Mouse (Mus musculus): ENCODE measurements around the gene Olfr608. TPM values are rescaled to one million over a fixed set of nuclear protein-coding genes. Genes with fewer than 3 reads are reported as not detected.

Gene Olfr608
- not detected for polyA plus RNA-seq (2014; fragmentation: Illumina TruSeq; extraction: RNeasy Lipid Tissue Mini Kit (QIAGEN cat#74804); ENCODE audit: insufficient read depth, low read depth, low replicate concordance)

GRCm38 (mm10) chr7:103469577-103469976 is at the start of gene Olfr608:
Gene Olfr608 (plus strand): TSS chr7:103469877.

DNA sequence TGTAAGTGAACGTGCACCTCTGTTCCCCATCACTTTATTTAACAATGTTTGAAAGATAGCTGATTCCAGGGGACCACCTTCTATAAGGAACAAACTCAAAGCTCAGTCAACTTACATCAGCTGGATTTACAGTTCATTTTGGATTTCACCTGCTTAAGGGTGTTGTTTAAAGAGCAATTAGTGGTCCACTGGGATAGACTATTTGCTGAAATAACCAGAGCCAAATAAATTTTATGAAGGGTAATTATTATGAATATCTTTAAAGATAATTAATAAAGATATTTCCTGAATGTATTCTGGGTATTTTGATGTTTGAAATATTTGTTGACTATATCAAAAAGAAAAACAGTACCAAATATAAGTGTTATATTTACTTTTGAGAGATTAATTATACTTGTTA is 24.3 kb upstream of the Olfr608 start, which contains the start of gene Olfr605:
Olfr605 (minus strand) TSS at position 101 of the 400 bp plus-strand sequence.

DNA sequence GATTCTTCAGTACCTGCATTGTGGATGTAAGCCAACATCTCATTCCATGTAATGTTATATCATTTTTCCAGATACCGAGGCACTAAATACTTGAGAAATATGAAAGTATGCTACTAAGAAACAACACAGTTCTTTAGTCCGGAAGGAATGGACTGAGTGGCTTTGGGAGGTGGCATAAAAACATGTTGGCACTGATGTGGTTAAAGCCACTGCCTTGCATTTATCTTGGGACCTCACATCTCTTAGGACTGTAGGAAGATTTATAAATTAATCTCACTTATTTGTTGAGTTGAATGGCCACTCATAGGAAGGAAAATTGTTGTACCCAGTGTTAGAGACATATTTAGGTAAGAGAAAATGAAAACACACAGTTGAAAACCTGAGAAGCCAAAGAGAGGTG is 20.9 kb upstream of the Olfr608 start, which contains the start of gene Olfr606:
Olfr606 (plus strand) TSS at position 301 of the 400 bp plus-strand sequence.

GRCm38 (mm10) chr7:103497962-103498361 is 28.3 kb downstream of the Olfr608 start, which contains the start of gene Olfr609:
Gene Olfr609 (minus strand): TSS chr7:103498062.

GRCm38 (mm10) chr7:103512022-103512421 is 42.3 kb downstream of the Olfr608 start, which contains the start of gene Olfr610:
Gene Olfr610 (minus strand): TSS chr7:103512122.

DNA sequence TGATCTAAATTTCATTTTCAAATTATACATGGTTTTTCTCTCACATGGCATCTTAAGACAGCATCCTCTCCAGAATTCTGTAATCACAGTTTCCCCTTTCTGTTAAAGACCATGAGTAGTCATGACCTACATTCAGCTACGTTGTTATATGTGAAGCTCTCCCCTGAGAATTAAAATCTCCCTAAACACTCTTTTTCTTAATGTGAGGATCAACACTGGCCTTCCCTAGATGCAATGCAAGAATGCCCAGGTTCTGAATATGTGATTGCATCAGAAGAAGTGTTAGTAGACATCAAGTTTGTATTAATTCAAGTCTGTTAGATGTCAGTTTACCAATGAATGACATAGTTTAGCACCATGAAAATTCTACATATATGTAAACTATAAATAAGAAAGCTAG is 51.1 kb downstream of the Olfr608 start, which contains the start of gene Olfr611:
Olfr611 (minus strand) TSS at position 101 of the 400 bp plus-strand sequence.

Other genes starting within 250 kb of the Olfr608 start
- gene Usp17ld, start 217.4 kb upstream of the Olfr608 start, polyA plus RNA-seq (2014; fragmentation: Illumina TruSeq; extraction: RNeasy Lipid Tissue Mini Kit (QIAGEN cat#74804); ENCODE audit: insufficient read depth, low read depth, low replicate concordance) = not detected
- gene Olfr596, start 164.2 kb upstream of the Olfr608 start, polyA plus RNA-seq (2014; fragmentation: Illumina TruSeq; extraction: RNeasy Lipid Tissue Mini Kit (QIAGEN cat#74804); ENCODE audit: insufficient read depth, low read depth, low replicate concordance) = not detected
- gene Olfr597, start 153.6 kb upstream of the Olfr608 start, polyA plus RNA-seq (2014; fragmentation: Illumina TruSeq; extraction: RNeasy Lipid Tissue Mini Kit (QIAGEN cat#74804); ENCODE audit: insufficient read depth, low read depth, low replicate concordance) = not detected
- not detected for gene Olfr598, start 146.3 kb upstream of the Olfr608 start, polyA plus RNA-seq (2014; fragmentation: Illumina TruSeq; extraction: RNeasy Lipid Tissue Mini Kit (QIAGEN cat#74804); ENCODE audit: insufficient read depth, low read depth, low replicate concordance)
- gene Olfr599, start 134.0 kb upstream of the Olfr608 start, polyA plus RNA-seq (2014; fragmentation: Illumina TruSeq; extraction: RNeasy Lipid Tissue Mini Kit (QIAGEN cat#74804); ENCODE audit: insufficient read depth, low read depth, low replicate concordance) = not detected
- not detected for gene Olfr600, start 120.2 kb upstream of the Olfr608 start, polyA plus RNA-seq (2014; fragmentation: Illumina TruSeq; extraction: RNeasy Lipid Tissue Mini Kit (QIAGEN cat#74804); ENCODE audit: insufficient read depth, low read depth, low replicate concordance)
- gene Olfr601, start 107.2 kb upstream of the Olfr608 start, polyA plus RNA-seq (2014; fragmentation: Illumina TruSeq; extraction: RNeasy Lipid Tissue Mini Kit (QIAGEN cat#74804); ENCODE audit: insufficient read depth, low read depth, low replicate concordance) = not detected
- gene Olfr603, start 83.7 kb upstream of the Olfr608 start, polyA plus RNA-seq (2014; fragmentation: Illumina TruSeq; extraction: RNeasy Lipid Tissue Mini Kit (QIAGEN cat#74804); ENCODE audit: insufficient read depth, low read depth, low replicate concordance) = not detected
- gene Usp17lc, start 54.8 kb upstream of the Olfr608 start, polyA plus RNA-seq (2014; fragmentation: Illumina TruSeq; extraction: RNeasy Lipid Tissue Mini Kit (QIAGEN cat#74804); ENCODE audit: insufficient read depth, low read depth, low replicate concordance) = not detected
- gene Olfr605, start 24.4 kb upstream of the Olfr608 start, polyA plus RNA-seq (2014; fragmentation: Illumina TruSeq; extraction: RNeasy Lipid Tissue Mini Kit (QIAGEN cat#74804); ENCODE audit: insufficient read depth, low read depth, low replicate concordance) = not detected
- gene Olfr606, start 20.8 kb upstream of the Olfr608 start, polyA plus RNA-seq (2014; fragmentation: Illumina TruSeq; extraction: RNeasy Lipid Tissue Mini Kit (QIAGEN cat#74804); ENCODE audit: insufficient read depth, low read depth, low replicate concordance) = not detected
- gene Olfr607, start 5.7 kb upstream of the Olfr608 start, polyA plus RNA-seq (2014; fragmentation: Illumina TruSeq; extraction: RNeasy Lipid Tissue Mini Kit (QIAGEN cat#74804); ENCODE audit: insufficient read depth, low read depth, low replicate concordance) = not detected
- not detected for gene Olfr609, start 28.2 kb downstream of the Olfr608 start, polyA plus RNA-seq (2014; fragmentation: Illumina TruSeq; extraction: RNeasy Lipid Tissue Mini Kit (QIAGEN cat#74804); ENCODE audit: insufficient read depth, low read depth, low replicate concordance)
- not detected for gene Olfr610, start 42.2 kb downstream of the Olfr608 start, polyA plus RNA-seq (2014; fragmentation: Illumina TruSeq; extraction: RNeasy Lipid Tissue Mini Kit (QIAGEN cat#74804); ENCODE audit: insufficient read depth, low read depth, low replicate concordance)
- gene Olfr611, start 51.0 kb downstream of the Olfr608 start, polyA plus RNA-seq (2014; fragmentation: Illumina TruSeq; extraction: RNeasy Lipid Tissue Mini Kit (QIAGEN cat#74804); ENCODE audit: insufficient read depth, low read depth, low replicate concordance) = not detected
- not detected for gene Olfr612, start 72.8 kb downstream of the Olfr608 start, polyA plus RNA-seq (2014; fragmentation: Illumina TruSeq; extraction: RNeasy Lipid Tissue Mini Kit (QIAGEN cat#74804); ENCODE audit: insufficient read depth, low read depth, low replicate concordance)
- gene Olfr613, start 78.2 kb downstream of the Olfr608 start, polyA plus RNA-seq (2014; fragmentation: Illumina TruSeq; extraction: RNeasy Lipid Tissue Mini Kit (QIAGEN cat#74804); ENCODE audit: insufficient read depth, low read depth, low replicate concordance) = not detected
- gene Olfr615, start 86.2 kb downstream of the Olfr608 start, polyA plus RNA-seq (2014; fragmentation: Illumina TruSeq; extraction: RNeasy Lipid Tissue Mini Kit (QIAGEN cat#74804); ENCODE audit: insufficient read depth, low read depth, low replicate concordance) = not detected
- gene Olfr616, start 99.3 kb downstream of the Olfr608 start, polyA plus RNA-seq (2014; fragmentation: Illumina TruSeq; extraction: RNeasy Lipid Tissue Mini Kit (QIAGEN cat#74804); ENCODE audit: insufficient read depth, low read depth, low replicate concordance) = not detected
- not detected for gene Olfr617, start 103.2 kb downstream of the Olfr608 start, polyA plus RNA-seq (2014; fragmentation: Illumina TruSeq; extraction: RNeasy Lipid Tissue Mini Kit (QIAGEN cat#74804); ENCODE audit: insufficient read depth, low read depth, low replicate concordance)
- not detected for gene Olfr618, start 120.2 kb downstream of the Olfr608 start, polyA plus RNA-seq (2014; fragmentation: Illumina TruSeq; extraction: RNeasy Lipid Tissue Mini Kit (QIAGEN cat#74804); ENCODE audit: insufficient read depth, low read depth, low replicate concordance)
- not detected for gene Olfr619, start 130.7 kb downstream of the Olfr608 start, polyA plus RNA-seq (2014; fragmentation: Illumina TruSeq; extraction: RNeasy Lipid Tissue Mini Kit (QIAGEN cat#74804); ENCODE audit: insufficient read depth, low read depth, low replicate concordance)
- not detected for gene Olfr620, start 142.7 kb downstream of the Olfr608 start, polyA plus RNA-seq (2014; fragmentation: Illumina TruSeq; extraction: RNeasy Lipid Tissue Mini Kit (QIAGEN cat#74804); ENCODE audit: insufficient read depth, low read depth, low replicate concordance)
- gene Olfr622, start 172.8 kb downstream of the Olfr608 start, polyA plus RNA-seq (2014; fragmentation: Illumina TruSeq; extraction: RNeasy Lipid Tissue Mini Kit (QIAGEN cat#74804); ENCODE audit: insufficient read depth, low read depth, low replicate concordance) = not detected
- gene Olfr623, start 193.8 kb downstream of the Olfr608 start, polyA plus RNA-seq (2014; fragmentation: Illumina TruSeq; extraction: RNeasy Lipid Tissue Mini Kit (QIAGEN cat#74804); ENCODE audit: insufficient read depth, low read depth, low replicate concordance) = not detected
- 0.04 TPM for gene Olfr624, start 201.3 kb downstream of the Olfr608 start, polyA plus RNA-seq (2014; fragmentation: Illumina TruSeq; extraction: RNeasy Lipid Tissue Mini Kit (QIAGEN cat#74804); ENCODE audit: insufficient read depth, low read depth, low replicate concordance)
- gene Olfr625-ps1, start 212.8 kb downstream of the Olfr608 start, polyA plus RNA-seq (2014; fragmentation: Illumina TruSeq; extraction: RNeasy Lipid Tissue Mini Kit (QIAGEN cat#74804); ENCODE audit: insufficient read depth, low read depth, low replicate concordance) = not detected
- gene Olfr243, start 244.8 kb downstream of the Olfr608 start, polyA plus RNA-seq (2014; fragmentation: Illumina TruSeq; extraction: RNeasy Lipid Tissue Mini Kit (QIAGEN cat#74804); ENCODE audit: insufficient read depth, low read depth, low replicate concordance) = not detected